Mouse (Mus musculus) small intestine, adult 2 months (tissue): Measurements from ENCODE around the gene Elp4. TPM values are rescaled to one million over a fixed set of nuclear protein-coding genes. Genes with fewer than 3 reads are reported as not detected.

Experiments used
- H3K27ac ChIP-seq: fragments of 200-500 bp; 2 replicates; pipeline ENCODE4 v1.5.1; 2012; ENCODE audit warnings: low read depth, low read length, control low read depth, inconsistent platforms; ENCODE audit not compliant: insufficient read depth
- H3K27me3 ChIP-seq: fragments of 200-500 bp; 2 replicates; pipeline ENCODE4 v1.6.1; 2012; ENCODE audit warnings: mild to moderate bottlenecking, moderate library complexity, low read length, inconsistent platforms; ENCODE audit not compliant: control insufficient read depth, insufficient read depth
- H3K36me3 ChIP-seq: fragments of 200-500 bp; 2 replicates; pipeline ENCODE4 v1.6.1; 2012; ENCODE audit warnings: mild to moderate bottlenecking, low read length, control low read depth, inconsistent platforms; ENCODE audit not compliant: control insufficient read depth, insufficient read depth
- H3K4me1 ChIP-seq: fragments of 200-500 bp; 2 replicates; pipeline ENCODE4 v1.6.1; 2012; ENCODE audit warnings: low read length, inconsistent platforms, mixed read lengths; ENCODE audit not compliant: control insufficient read depth, insufficient read depth, insufficient read length
- H3K4me3 ChIP-seq: fragments of 200-500 bp; 2 replicates; pipeline ENCODE4 v1.5.1; 2012; ENCODE audit warnings: low read depth, mild to moderate bottlenecking, control low read depth, inconsistent platforms, low read length, moderate library complexity
- CTCF ChIP-seq: fragments of 200-500 bp; IDR thresholded peaks from 2 replicates; pipeline ENCODE4 v1.5.1; 2012; ENCODE audit warnings: low read depth, mild to moderate bottlenecking, control low read depth, inconsistent platforms, low read length, moderate library complexity, mixed read lengths; ENCODE audit not compliant: insufficient replicate concordance, insufficient read length; ENCODE audit errors: extremely low read depth
- POLR2A ChIP-seq: fragments of 200-500 bp; IDR thresholded peaks from 2 replicates; pipeline ENCODE4 v1.6.1; 2012; ENCODE audit warnings: low read depth, mild to moderate bottlenecking, control low read depth, inconsistent platforms, low read length, moderate library complexity
- WGBS: fragments of 180-500 bp; shearing (Covaris S2); methylation state at CpG from one replicate; pipeline ENCODE4 v1.1.7; 2018; 5-methylcytosine and 5-hydroxymethylcytosine counted together
- polyA plus RNA-seq: library from polyadenylated mRNA; depleted of rRNA; stranded (reverse); fragments of >200 nt; gene quantifications from 2 replicates; pipeline ENCODE4 v1.2.3, GENCODE M21; 2012

Gene Elp4
- polyA plus RNA-seq, 1 experiment: 1.7 TPM

DNA sequence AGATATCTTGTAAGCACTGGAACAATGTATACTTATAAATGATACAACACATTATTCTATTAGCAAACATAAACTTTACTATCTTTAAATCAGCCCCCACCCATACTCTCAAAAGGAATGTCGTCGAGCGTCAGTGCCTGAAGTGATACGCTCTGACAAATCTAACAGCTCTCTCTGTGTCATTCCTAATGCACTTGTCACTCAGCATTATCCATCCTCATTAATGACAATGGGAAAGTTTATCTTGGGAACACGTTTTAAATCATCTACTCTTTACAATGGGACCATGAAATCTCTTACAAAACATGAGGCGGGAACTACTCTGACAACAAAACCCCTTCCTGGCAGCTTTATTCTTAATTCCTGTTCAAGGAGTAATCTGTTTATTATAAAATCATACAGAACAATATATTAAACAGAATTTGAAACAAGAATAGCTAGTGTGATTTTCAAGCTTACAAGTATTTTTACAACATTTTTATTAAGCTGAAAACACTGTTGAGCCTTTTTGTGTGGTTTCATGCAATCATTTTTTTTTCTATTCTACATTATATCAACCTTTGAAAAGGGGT lies 125.0 kb downstream of the Elp4 start:
- H3K36me3 ChIP-seq: no peaks in the 10 kb centered on the region
- 67% methylated on average over 6 of the region's 6 CpGs for WGBS

GRCm38 (mm10) chr2:105771314-105771713 lies 133.1 kb downstream of the Elp4 start:
- H3K36me3 ChIP-seq: no peaks in the 10 kb centered on the region
- no peaks in the 10 kb centered on the region for H3K27me3 ChIP-seq
- H3K4me1 ChIP-seq: no peaks in the 10 kb centered on the region
- no peak overlapping the region for H3K27ac ChIP-seq
- H3K4me3 ChIP-seq: no peak overlapping the region
- TF ChIP-seq CTCF (no peak), POLR2A (no peak)
- WGBS: 76% methylated on average over 3 of the region's 3 CpGs

More for the DNA sequence above, 125.0 kb downstream of the Elp4 start:
- no peaks in the 10 kb centered on the region for H3K27me3 ChIP-seq
- no peak overlapping the region for H3K4me3 ChIP-seq
- TF ChIP-seq CTCF: no peak
- TF ChIP-seq POLR2A: no peak
- H3K4me1 ChIP-seq: no peaks in the 10 kb centered on the region
- no peak overlapping the region for H3K27ac ChIP-seq

DNA sequence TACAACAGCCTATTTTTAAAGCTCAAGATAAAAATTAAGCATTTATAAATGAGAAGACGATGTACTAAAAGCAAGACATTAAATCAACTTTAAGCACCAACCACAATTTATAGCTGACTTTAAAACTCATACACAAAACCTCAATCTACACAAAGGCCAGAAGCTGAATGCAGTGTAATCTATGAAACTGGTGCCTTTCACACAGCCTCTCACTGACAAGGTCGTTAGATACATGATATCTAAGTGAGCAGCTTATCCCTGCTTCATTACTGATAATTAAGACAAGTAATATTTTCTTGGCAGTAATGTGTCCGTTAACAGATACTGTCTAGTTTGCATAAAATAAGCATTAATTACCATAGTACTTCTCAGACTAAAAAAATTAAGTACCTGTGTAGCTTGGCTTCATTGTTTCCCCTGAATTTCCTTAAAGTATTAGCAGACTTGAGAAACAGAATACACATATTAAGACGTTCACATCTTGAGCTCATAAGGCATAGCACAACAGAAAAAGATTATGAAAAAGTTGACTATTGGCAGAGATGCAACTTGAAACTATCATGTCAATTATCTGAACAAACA lies 134.5 kb downstream of the Elp4 start:
- Histone ChIP-seq H3K4me3 (no peak overlapping the region), H3K27me3 (no peaks in the 10 kb centered on the region), H3K27ac (no peak overlapping the region), H3K36me3 (no peaks in the 10 kb centered on the region), H3K4me1 (no peaks in the 10 kb centered on the region)
- TF ChIP-seq POLR2A (no peak), CTCF (no peak)
- 76% methylated on average over 4 of the region's 4 CpGs for WGBS

GRCm38 (mm10) chr2:105753512-105753911 lies 150.9 kb downstream of the Elp4 start:
- H3K4me1 ChIP-seq: peaks cover 5% of the 10 kb centered on the region; the same call in 1 of the 2 replicates
- H3K27me3 ChIP-seq: no peaks in the 10 kb centered on the region
- WGBS: 68% methylated on average over 1 of the region's 1 CpGs
- H3K36me3 ChIP-seq: no peaks in the 10 kb centered on the region
- no peak overlapping the region for H3K27ac ChIP-seq
- no peak overlapping the region for H3K4me3 ChIP-seq
- no peak for TF ChIP-seq CTCF
- TF ChIP-seq POLR2A: no peak

- TF ChIP-seq CTCF (no peak), POLR2A (no peak)
- no peak overlapping the region for H3K27ac ChIP-seq
- peaks cover 5% of the 10 kb centered on the region; the same call in 1 of the 2 replicates for H3K4me1 ChIP-seq
- no peak overlapping the region for H3K4me3 ChIP-seq
- 39% methylated on average over 5 of the region's 5 CpGs for WGBS
- no peaks in the 10 kb centered on the region for H3K27me3 ChIP-seq
- H3K36me3 ChIP-seq: no peaks in the 10 kb centered on the region
Observed at GRCm38 (mm10) chr2:105749111-105749510, 155.3 kb downstream of the Elp4 start.

DNA sequence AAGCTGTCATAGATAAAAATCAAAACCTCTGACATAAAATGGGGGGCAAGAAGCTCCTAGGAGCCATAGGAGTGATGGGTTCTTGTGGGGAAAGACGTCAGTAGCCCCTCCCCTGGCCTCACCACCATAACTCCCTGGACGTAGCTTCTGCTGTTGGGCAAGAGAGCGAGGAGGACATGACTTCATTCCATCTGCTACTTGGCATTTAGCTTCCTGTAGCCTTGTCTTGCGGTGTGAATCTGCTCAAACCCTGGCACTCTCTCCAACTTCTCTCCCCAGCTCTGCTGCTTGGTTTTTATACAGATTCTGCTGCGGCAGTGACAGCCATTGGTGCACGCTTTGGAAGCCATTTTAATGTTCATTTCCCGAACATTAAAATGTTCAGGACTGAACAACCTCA lies 157.5 kb downstream of the Elp4 start:
- 93% methylated on average over 7 of the region's 7 CpGs for WGBS
- TF ChIP-seq CTCF: no peak
- TF ChIP-seq POLR2A: no peak
- Histone ChIP-seq H3K4me1 (peaks cover 5% of the 10 kb centered on the region; the same call in 1 of the 2 replicates), H3K27me3 (no peaks in the 10 kb centered on the region), H3K36me3 (no peaks in the 10 kb centered on the region), H3K4me3 (no peak overlapping the region), H3K27ac (no peak overlapping the region)

- no peak overlapping the region for H3K27ac ChIP-seq
- no peak for TF ChIP-seq CTCF
- TF ChIP-seq POLR2A: no peak
- H3K27me3 ChIP-seq: no peaks in the 10 kb centered on the region
- no peaks in the 10 kb centered on the region for H3K36me3 ChIP-seq
- no peaks in the 10 kb centered on the region for H3K4me1 ChIP-seq
- no peak overlapping the region for H3K4me3 ChIP-seq
Observed at GRCm38 (mm10) chr2:105736166-105736565, 168.2 kb downstream of the Elp4 start.

DNA sequence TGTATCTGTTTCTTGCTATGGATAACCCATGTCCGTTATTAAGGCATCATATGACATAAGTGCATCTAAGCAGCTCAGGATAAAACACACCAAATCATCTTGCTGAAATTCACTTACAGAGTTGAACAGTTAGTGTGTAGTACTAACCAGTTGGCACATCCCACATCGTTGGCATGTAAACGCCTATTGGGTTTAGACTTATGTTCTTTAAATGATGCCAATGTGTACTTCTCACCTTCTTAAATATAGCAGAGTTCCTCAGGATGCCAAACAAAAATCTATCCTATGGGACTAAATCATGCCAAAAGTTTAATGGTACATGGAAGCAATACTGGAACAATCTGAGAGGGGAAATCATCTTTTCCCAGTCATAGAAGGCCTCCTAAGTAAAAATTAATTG lies 173.7 kb downstream of the Elp4 start:
- H3K36me3 ChIP-seq: no peaks in the 10 kb centered on the region
- no peak for TF ChIP-seq CTCF
- TF ChIP-seq POLR2A: no peak
- no peak overlapping the region for H3K27ac ChIP-seq
- 94% methylated on average over 3 of the region's 3 CpGs for WGBS
- H3K4me1 ChIP-seq: no peaks in the 10 kb centered on the region
- no peak overlapping the region for H3K4me3 ChIP-seq
- no peaks in the 10 kb centered on the region for H3K27me3 ChIP-seq
